Mouse (Mus musculus) brain, embryonic 18.5 days (tissue): ENCODE results near the gene Ddah1.
A peak's percentile ranks its signal among the peaks of the same experiment; 100 is the strongest.
"Not testable (repeated sequence)": the region's sequence is repeated elsewhere in the genome, so short reads cannot be mapped to it uniquely, and the experiment has no call there.

ENCODE experiments used
- DNase-seq: peaks from one replicate; pipeline ENCODE4 v3.0.0-alpha.2; 2012; ENCODE audit warnings: low read depth, low spot score

Gene Ddah1

DNA sequence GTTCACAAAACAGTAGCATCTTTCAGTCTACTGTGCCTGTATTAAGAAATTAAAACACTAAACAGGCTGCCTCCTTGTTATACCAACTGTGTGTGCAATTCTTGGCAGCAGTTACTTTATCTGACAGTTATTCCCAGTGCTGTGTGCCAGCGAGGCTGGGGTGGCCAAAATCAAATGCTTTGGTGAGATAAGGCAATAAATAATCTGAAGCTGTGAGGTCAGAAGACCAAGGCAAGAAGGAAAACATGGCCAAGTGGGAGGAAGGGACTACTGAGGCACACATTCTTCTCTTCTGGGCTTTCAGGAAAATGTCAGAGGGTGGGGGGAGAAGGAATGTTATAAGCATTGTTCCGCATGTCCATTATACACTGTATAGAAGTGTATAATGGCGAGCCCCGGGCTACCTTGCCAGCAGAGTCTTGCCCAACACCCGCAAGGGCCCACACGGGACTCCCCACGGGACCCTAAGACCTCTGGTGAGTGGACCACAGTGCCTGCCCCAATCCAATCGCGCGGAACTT is 106.3 kb downstream of the Ddah1 start:
- no peak for DNase-seq

DNA sequence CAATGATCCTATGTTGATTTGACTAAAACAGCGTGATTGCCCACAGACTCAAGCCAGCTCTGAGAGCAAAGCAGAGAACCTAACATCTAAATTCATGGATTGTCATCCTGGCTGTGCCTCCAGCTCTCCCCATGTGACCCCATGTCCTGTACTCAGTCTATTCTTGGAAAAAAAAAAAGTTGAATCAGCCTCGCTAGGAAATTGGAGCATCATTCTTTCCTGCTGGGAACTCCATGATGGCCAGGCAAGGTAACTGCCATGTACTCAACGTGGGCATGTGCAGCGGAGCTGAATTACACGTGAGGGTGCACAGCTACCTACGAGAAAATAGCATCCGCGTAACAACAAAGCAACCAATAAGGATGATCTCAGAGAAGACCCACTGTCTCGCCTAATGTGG is 114.2 kb downstream of the Ddah1 start:
- no peak for DNase-seq

DNA sequence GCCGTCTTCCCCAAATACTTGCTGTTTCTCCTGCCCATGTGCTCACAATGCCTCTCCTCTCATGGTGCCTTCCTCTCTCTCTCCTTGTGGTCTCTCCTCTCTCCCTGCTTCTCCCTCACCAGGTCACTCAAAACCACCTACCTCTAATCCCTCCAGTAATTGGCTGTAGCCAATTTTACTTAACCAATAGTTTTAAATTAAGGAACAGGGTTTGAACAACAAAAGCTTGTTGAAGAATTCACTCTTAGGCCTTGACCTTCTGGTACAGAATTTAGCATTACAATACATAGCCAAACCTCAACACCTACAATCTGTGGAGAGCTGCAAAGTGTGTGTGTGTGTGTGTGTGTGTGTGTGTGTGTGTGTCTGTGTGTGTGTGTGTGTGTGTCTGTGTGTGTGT is 114.8 kb downstream of the Ddah1 start:
- DNase-seq, result no peak

DNA sequence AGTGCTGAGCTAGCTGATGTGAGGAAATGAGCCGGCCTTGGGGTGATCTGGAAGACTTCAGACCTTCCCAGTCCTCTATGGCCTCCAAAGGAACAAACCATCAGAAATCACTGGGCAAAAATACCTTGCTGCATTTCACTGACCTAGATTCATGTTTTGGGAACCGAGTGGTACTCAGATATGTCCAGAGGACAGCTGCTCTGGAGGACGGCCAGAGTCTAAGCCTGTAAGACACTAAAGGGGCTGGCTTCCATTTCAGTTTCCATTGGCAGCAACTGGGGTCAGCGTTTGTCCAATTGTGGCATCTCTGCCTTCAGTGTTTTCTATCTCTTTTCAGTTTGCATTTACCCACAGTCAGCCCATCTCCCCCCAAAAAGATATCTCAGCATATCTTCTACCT is 115.7 kb downstream of the Ddah1 start:
- no peak for DNase-seq

DNA sequence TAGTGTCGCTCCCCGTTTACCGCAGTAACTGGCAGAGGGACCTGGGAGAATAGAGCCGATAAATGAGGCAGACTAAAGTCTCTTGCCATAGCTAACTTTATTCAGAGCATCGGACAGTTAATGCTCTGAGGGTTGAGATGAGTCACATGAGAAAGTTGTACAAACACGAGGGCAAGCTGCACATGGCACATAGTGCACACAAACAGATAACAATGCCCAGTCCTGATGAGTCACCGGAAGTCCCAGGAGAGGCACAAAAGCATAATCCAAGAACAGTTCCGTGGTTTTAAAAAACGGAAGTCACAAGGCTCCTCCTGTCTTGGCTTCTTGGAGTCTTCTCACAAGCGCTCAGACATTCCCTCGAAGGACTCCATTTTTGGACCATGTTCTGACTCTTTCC is 117.6 kb downstream of the Ddah1 start:
- no peak for DNase-seq

DNA sequence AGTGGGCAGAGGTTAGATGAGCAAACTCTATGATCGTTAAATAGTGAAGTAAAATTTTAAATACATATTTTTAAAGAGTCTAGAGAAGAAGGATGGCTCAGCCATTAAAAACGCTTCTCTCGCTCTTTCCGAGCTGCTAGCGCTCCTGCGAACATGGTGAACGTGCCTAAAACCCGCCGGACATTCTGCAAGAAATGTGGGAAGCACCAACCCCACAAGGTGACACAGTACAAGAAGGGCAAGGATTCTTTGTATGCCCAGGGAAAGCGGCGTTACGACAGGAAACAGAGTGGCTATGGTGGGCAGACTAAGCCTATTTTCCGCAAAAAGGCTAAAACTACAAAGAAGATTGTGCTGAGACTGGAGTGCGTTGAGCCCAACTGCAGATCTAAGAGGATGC is 120.4 kb downstream of the Ddah1 start:
- not testable (repeated sequence) for DNase-seq

DNA sequence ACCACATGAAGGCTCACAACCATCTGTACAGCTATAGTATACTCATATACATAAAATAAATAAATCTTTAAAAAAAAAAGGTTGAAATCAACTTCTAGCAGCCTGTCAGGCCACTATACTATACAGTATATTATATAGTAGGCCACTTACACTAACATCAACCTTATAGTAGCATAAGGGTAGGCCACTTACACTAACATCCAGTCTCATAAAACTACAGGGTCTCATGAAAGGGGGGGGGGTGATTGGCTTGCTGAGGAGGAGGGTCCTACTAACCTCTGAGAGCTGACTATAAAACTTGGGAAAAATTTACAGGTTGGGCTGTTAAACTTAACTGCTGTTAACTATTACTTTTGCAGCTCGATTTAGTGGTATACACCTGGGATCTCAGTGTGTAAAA is 121.9 kb downstream of the Ddah1 start:
- no peak for DNase-seq

DNA sequence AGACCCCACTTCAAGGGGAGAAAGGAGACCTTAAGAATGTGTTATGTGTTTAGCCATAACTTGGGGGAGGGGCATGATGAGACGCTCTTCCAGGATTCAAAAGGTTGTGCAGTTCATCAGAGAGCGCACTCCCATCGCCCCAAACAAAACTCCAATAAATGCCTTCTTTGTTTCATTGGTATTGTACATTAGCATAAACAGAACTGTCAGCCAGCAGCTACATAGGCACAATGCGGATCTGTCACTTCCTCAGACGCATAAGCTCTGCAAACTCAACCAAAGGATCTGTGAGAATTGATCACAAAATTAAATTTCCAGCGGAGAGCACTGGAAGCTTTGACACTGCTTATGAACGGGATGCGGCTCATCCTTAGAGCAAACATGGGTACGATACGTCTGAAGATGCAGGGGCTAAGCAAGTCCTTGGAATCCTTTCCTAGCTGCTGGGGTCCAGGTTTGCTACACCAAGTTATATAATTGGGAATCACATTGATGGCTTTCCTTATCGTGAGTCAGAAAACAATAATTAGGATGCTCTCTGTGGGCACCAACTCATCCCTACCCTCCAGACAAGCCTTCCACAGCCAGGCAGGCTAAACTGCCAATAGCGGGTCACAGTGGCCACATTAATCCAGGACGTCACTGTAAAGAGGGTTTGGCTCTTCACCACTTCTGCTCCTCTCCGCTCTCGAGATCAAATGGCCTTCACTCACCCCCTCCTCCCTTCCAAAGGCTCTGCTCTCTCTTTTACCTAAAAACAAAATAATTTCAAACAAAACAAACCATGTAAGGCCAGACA is 123.8 kb downstream of the Ddah1 start:
- DNase-seq, result no peak

DNA sequence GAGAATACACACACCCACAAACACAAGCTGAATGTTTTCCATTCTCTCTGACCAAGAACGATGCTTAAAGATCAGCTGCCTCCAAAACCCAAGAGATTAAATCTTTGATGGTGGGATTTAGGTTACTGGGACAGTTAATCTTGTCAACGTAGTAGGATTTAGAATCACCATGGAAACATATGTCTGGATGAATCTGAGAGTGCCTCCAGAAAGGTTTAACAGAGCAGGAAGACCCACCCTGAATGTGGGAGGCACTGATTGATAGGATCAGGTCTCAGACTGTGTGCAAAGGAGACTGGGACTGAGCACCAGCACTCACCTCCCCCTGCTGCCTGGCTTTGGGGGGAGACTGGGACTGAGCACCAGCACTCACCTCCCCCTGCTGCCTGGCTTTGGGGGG is 124.8 kb downstream of the Ddah1 start:
- no peak for DNase-seq

DNA sequence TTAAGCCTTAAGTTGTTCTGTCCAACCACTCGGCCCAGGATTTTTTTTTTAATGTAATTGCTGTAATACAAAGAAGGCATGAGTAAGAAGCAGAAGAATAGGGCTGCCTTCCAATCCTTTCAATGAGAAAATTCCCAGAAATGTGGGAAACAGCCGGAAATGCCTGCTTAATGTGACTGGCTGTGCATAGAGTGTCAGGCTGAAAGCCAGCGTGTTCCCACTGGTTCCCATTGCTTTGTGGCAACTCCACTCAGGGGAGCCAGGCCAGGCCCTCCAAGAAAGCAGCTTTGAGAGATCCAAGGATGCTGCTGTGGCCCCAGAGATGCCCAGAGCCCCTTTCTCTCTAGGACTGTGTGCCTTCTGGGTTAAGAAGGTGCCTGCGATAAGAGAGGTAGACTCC is 126.9 kb downstream of the Ddah1 start:
- DNase-seq, result peak; percentile 58

DNA sequence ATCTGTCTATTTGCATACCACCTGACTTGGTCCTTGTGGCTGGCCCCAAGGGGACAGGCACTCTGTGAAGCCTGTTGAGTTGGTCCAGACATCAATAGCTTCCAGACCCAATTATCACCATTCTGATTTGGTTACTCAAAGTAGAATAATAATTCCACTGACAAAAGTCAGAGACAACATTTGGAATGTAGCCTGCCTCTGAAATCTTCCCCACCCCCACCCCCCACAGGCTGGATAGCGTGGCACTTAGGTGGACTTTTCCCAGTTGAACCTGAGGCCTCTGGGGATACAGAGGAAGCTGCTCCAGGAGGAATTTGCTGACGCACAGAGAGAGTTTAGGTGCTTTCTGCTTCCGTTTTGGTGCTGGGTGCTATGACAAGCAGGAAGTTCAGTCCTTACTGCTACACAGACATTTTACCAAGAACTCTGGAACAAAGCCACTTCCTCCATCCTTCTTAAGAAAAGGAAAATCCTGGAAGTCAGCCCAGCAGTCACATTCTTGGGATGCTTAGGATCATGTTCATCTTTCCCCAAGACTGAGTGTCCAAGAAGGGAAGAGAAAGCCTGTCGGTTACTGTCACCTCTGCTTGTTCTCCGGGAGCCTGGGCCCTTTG is 127.5 kb downstream of the Ddah1 start:
- no peak for DNase-seq

DNA sequence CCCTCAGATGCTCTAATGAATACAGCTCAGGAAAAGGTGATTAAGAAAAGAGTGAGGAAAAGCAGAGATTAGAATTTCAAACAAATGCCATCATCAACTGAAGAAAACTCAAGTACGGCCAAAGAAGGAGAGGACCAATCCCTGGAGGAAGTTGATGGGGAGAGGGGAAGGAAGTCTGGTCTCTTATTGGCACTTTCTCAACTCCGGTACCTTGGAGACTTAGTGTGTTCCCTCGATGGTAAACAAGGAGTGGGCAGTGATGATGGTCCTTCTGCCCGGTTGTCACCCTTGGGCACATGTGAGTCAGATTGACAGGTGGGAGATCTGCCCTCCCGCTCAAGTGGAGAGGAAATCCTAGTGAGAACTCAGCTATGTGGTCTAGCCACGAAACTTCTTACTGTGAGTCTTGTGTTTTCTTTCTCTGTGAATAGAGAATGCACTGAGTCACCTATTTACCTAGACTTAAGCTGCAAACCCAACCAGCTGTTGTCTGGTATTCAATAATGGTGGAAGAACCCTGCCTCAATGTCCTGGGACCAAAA is 129.0 kb downstream of the Ddah1 start:
- no peak for DNase-seq

DNA sequence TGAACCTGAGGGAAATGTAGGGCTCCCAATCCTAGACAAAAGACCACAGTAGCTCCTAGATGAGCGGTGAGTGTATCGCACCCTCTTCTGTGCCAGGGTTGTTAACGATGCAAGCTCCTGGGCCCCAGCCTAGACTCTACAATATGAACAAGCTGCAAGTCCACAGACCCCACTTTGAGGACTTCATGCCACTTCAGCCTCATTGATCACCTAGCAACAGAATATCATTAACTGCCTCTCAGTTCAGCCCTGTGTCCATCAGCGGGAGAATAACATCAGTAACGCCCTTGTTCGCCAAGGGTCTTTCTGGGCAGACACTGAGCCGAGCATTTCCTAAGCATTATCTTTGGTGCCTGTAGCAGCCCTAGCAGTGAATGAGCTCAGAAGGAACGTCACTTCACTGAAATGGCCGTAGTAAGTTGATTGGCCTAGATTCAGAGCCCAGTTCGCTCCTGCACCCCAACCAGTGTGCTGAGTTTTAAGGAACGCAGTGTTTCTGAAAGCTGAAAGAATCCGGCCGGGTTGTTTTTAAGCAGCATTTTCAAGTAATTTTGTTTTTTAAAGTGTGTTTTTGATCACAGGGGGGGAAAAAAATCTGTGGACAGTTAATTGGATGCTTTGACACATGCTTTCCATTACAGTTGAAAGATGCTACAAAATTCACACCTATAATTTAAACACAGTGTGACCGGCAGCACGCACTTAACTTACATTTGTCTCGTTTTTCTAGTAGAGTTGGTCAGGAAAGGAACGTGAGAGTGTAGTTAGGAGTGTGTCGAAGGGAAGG is 132.1 kb downstream of the Ddah1 start:
- DNase-seq, result peak; percentile 70

DNA sequence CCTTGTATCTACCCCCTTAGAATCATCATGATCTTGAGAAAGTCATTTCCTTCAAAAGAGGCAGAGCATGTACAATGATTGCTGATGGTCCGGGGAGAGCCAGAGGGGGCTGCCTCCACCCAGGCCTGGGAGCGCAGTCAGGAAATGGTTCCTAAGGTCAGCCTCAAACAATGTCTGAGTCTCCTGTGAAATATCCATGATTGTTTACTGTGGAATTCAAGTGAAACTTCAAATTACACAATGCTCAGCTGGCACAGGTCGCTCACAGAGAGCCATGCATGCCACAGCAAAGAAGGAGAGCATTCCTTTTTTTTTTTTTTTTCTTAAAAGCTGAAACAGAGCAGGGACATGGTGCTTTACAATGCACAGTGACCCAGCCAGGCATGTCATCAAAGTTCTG is 134.0 kb downstream of the Ddah1 start:
- no peak for DNase-seq

DNA sequence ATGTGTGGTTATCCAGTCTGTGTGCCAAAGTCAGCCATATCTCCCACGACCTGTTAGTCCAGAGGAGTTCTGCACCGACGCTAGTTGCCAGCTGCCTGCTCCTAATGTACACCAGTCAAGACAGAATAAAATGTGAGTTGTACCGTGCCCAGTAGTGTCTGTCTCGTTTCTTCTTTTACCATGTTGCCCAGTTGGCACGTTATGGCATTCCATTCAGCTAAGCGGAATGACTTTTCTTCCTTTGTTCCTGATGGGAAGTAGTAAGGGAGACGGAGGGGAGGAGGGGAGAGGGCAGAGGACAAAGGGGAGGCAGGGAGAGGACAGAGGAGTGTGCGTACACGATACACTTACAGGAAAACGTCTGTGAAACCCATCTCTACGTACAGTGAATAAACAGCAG is 135.7 kb downstream of the Ddah1 start:
- DNase-seq, result no peak

DNA sequence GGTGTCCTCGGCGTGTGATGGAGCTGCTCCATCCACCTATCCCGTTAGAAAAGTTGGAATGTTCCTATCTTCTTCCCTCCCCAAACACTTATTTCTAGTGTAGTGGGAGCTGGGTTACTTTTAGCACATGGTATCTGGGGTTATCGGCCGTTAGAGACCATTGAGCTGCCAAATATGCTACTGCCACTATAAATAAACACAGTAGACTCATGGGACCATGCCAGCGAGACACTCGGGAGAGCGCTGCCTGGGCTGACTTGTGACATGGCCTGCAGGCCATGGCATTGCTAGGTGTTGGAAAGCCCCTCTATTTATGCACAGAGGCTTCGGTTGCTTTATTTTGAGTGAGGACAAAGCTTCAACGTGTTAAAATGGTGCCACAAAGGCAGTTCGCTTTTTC is 139.3 kb downstream of the Ddah1 start:
- DNase-seq, result no peak

DNA sequence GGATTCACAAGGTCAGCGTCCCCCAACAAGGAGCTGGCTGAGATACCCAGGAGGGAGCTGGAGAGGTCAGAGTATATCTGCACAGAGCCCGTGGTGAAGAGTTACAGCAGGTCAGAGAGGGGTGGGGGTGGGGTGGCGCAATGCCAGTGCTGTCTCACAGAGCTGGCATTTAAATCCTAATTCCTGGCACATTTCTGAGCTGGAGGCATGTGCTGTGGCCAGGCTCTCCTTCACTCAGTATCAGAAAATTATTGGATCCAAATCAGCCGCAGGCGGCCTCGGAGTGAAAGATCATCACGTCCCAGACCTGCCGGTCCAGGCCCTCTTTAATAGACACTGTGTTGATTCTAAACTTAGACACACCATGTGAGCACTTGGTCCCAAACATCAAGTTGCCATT is 141.4 kb downstream of the Ddah1 start:
- DNase-seq, result no peak

DNA sequence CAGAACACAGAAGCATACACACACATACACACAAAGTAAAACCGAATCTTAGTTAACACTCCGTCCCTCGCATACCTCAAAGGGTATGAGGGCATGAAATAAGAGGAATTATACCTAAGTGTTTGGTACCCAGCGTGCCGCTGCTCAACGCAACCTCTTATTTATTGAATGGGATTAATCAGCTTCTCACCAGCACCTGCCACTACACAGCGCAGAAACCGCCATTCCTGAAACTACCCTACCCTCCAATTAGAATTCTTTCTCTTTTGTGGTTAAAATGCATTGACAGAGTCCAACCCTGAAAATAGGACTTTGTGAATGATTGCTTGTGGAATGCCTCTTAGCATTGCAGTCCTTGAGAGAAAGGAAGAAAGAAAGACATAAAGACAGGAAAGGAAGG is 145.1 kb downstream of the Ddah1 start:
- DNase-seq, result no peak

DNA sequence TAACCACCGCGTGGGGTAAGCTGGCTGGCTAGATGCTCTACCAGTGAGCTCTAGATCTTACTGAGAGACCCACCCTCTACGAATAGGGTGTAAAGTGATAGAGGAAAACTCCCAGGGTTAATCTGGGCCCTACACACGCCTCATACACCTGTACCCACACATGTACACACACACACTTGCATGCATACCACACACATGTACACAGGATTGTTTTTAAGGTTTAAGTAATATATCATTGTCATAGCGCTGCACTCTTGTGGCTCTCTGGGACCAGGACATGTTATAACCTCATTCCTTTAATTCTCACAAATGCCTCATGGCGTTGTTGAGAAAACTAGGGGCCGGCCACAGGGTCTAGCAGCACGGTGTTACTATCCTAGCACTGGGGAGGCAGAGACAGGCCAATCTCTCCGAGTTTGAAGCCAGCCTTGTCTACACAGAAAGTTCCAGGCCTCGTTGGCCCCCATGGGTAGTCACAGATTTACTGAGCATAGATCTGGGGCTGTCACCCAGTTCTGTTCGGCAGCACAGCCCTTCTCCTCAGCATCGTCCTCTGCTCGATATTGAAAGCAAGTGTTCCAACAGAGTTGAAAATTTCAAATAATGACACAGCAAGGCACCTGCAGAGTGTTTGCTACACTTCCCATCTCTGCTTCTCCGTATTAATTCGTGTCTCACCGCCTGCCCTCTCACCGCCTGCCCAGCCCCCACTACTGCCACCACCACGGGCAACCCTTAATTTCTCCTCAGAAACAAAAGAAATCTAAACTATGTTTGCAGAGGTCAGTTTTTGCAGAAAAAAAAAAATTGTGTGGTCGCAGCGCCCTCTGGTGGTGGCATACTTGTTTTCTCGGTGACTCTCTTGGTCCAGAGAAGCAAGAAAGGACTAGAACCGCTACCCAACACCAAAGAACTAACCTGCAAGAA is 146.6 kb downstream of the Ddah1 start:
- DNase-seq, result no peak

DNA sequence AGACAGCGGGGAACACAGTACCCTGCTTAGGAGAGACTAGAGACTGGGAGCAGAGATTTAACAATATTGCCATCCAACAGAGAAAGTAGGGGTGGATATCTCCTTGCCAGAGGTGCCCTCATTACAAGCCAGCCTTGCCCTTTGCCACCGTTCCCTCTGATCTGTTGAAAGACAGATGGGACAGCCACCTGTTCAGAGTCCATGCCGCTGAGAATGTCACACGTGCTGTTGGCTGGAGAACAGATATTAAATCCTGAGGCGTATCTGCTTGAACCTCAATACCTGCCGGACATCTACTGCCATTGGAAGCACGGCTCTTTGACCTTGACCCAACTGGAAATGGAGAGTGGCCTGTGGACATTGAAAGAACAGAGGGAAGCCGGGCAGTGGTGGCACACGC is 148.1 kb downstream of the Ddah1 start:
- no peak for DNase-seq

DNA sequence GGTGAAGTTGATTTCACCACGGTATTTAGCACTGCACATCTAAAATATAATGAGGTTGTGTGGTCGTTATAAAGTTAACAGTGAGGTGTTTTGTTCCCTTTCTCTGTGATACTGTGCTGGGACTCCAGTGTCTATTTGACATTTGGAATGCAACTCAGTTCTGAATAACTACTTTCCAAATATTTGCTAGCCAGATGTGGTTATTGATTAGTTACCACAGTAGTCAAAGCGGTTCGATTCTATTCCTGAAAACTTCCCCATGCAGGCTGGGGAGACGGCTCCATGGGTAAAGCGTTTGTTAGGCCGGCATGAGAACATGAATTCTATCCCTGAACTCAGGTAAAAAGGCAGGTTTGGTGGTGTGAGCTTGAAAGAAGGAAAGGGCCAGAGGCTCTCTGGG is 154.0 kb downstream of the Ddah1 start:
- no peak for DNase-seq
